Mouse (Mus musculus) B cell, adult 67 days (primary cell): Measurements from ENCODE around the gene Trim2. TPM values are rescaled to one million over a fixed set of nuclear protein-coding genes. Genes with fewer than 3 reads are reported as not detected.

ENCODE experiments used
- total RNA-seq, 2 experiments: library from RNA; stranded (reverse); gene quantifications; 4 replicates each; pipeline ENCODE4 v1.2.4; 2023

Trim2 gene
- total RNA-seq = 1 to 10 TPM; 1.6 to 2.1 TPM

GRCm38 (mm10) chr3:84306777-84307176 is at the start of gene Trim2:
TSS of gene Trim2 (minus strand) at chr3:84306877.

DNA sequence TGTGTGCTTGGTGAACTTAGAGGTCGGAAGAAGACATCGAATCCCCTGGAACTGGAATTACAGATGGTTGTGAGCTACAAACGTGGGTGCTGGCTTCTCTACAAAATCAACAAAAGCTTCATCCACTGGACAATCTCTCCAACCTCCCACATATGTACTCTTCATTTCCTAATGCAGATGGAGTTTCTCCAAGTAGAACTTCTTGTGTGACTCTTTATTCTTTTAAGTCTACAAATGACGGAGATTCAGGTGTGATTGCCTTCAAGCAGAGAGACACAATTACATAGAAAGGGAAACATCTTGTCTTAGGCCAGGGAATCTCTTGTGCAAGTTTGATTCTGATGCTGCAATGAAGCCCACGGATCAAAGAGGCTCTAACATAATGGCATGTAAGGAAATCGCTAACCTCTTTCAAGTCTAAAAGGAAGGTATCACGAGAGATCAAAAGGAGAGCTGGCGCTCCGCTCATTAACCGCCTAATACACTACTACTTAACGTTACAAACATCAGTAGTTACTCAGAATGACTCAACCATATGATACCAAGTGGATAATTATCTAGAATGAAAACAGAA is 133.0 kb downstream of the Trim2 start, which contains the start of gene Gm6525:
TSS of gene Gm6525 (plus strand) at position 524 of the 574 bp plus-strand sequence.

GRCm38 (mm10) chr3:84155558-84156006 is 151.1 kb downstream of the Trim2 start, which contains the start of gene Mnd1:
TSS of gene Mnd1 (minus strand) at chr3:84155786.

Other genes starting within 250 kb of the Trim2 start
- 1 to 10 TPM in 1 of 2 experiments, not detected in 1; 1.7 TPM for gene Mnd1, start 151.1 kb downstream of the Trim2 start, total RNA-seq
- not detected for gene Gm6525, start 132.8 kb downstream of the Trim2 start, total RNA-seq
- gene Fhdc1, start 173.6 kb upstream of the Trim2 start, total RNA-seq = under 1 TPM in 1 of 2 experiments, not detected in 1; 0.23 TPM